Mouse (Mus musculus): ENCODE data around the gene Cyp3a57. TPM values are rescaled to one million over a fixed set of nuclear protein-coding genes. Genes with fewer than 3 reads are reported as not detected.
A peak's percentile ranks its signal among the peaks of the same experiment; 100 is the strongest.
"Not testable (repeated sequence)": the region's sequence is repeated elsewhere in the genome, so short reads cannot be mapped to it uniquely, and the experiment has no call there.

The Cyp3a57 gene
- not detected in 2 replicates for polyA plus RNA-seq (2016; fragmentation: Nextera tagmentation; extraction: Ambion mirVana)

- Histone ChIP-seq H3K27me3 (replicated peaks) (no peaks in the 10 kb centered on the region), H3K4me2 (no peak within 1 kb of the TSS), H3K36me3 (no peaks in the 10 kb centered on the region), H3K4me3 (no peak within 1 kb of the TSS), H3K27ac (no peak within 1 kb of the TSS), H3K9me3 (replicated peaks) (no peaks in the 10 kb centered on the region), H3K9ac (no peak within 1 kb of the TSS), H3K4me1 (no peaks in the 10 kb centered on the region)
- 63% methylated on average over 1 of the region's 1 CpGs for WGBS (ENCODE audit: insufficient replicate concordance)
- no peak for ATAC-seq
These were observed at the start of gene Cyp3a57 for GRCm38 (mm10) chr5:145344941-145345340. Gene Cyp3a57 (plus strand): TSS chr5:145345279.

GRCm38 (mm10) chr5:145300469-145300868 lies 44.6 kb upstream of the Cyp3a57 start:
- H3K36me3 ChIP-seq: no peaks in the 10 kb centered on the region
- H3K4me1 ChIP-seq: no peaks in the 10 kb centered on the region
- no peaks in the 10 kb centered on the region for H3K27me3 ChIP-seq (replicated peaks)
- no peak overlapping the region for H3K27ac ChIP-seq
- no peak for ATAC-seq
- H3K9ac ChIP-seq: no peak overlapping the region
- no peak overlapping the region for H3K4me3 ChIP-seq
- no peak overlapping the region for H3K4me2 ChIP-seq
- H3K9me3 ChIP-seq (replicated peaks): no peaks in the 10 kb centered on the region

- H3K27ac ChIP-seq; H3K36me3 ChIP-seq; H3K9ac ChIP-seq; H3K9me3 ChIP-seq (replicated peaks); H3K4me1 ChIP-seq; ATAC-seq; H3K4me3 ChIP-seq; H3K4me2 ChIP-seq; H3K27me3 ChIP-seq (replicated peaks): not testable (repeated sequence)
- 68% methylated on average over 4 of the region's 4 CpGs for WGBS (ENCODE audit: insufficient replicate concordance)
These were observed 43.3 kb upstream of the Cyp3a57 start for GRCm38 (mm10) chr5:145301796-145302195.

GRCm38 (mm10) chr5:145302424-145302823 lies 42.7 kb upstream of the Cyp3a57 start:
- no peak overlapping the region for H3K4me3 ChIP-seq
- H3K9ac ChIP-seq: no peak overlapping the region
- no peaks in the 10 kb centered on the region for H3K36me3 ChIP-seq
- no peak for ATAC-seq
- H3K4me1 ChIP-seq: no peaks in the 10 kb centered on the region
- no peaks in the 10 kb centered on the region for H3K27me3 ChIP-seq (replicated peaks)
- H3K4me2 ChIP-seq: no peak overlapping the region
- WGBS (ENCODE audit: insufficient replicate concordance): 53% methylated on average over 1 of the region's 1 CpGs
- H3K27ac ChIP-seq: no peak overlapping the region
- no peaks in the 10 kb centered on the region for H3K9me3 ChIP-seq (replicated peaks)

- H3K36me3 ChIP-seq; H3K27ac ChIP-seq; H3K4me3 ChIP-seq; H3K4me2 ChIP-seq; H3K9me3 ChIP-seq (replicated peaks); ATAC-seq; H3K27me3 ChIP-seq (replicated peaks); H3K4me1 ChIP-seq; H3K9ac ChIP-seq: not testable (repeated sequence)
- 72% methylated on average over 4 of the region's 4 CpGs for WGBS (ENCODE audit: insufficient replicate concordance)
These were observed 38.1 kb upstream of the Cyp3a57 start for GRCm38 (mm10) chr5:145306953-145307352.

GRCm38 (mm10) chr5:145307811-145308210 lies 37.3 kb upstream of the Cyp3a57 start:
- not testable (repeated sequence) for ATAC-seq; H3K27me3 ChIP-seq (replicated peaks); H3K27ac ChIP-seq; H3K36me3 ChIP-seq; H3K9me3 ChIP-seq (replicated peaks); H3K4me2 ChIP-seq; H3K4me1 ChIP-seq; H3K4me3 ChIP-seq; H3K9ac ChIP-seq
- 66% methylated on average over 3 of the region's 3 CpGs for WGBS (ENCODE audit: insufficient replicate concordance)

- Histone ChIP-seq H3K4me1 (no peaks in the 10 kb centered on the region), H3K4me2 (no peak overlapping the region), H3K36me3 (no peaks in the 10 kb centered on the region), H3K9me3 (replicated peaks) (0 out of 2 replicates have a peak, but pooled peaks cover 4% of the 10 kb centered on the region), H3K4me3 (no peak overlapping the region), H3K9ac (no peak overlapping the region), H3K27me3 (replicated peaks) (no peaks in the 10 kb centered on the region), H3K27ac (no peak overlapping the region)
- ATAC-seq: peak; percentile 57
These were observed 31.2 kb upstream of the Cyp3a57 start for GRCm38 (mm10) chr5:145313845-145314244.

- Histone ChIP-seq H3K4me3 (no peak overlapping the region), H3K9ac (no peak overlapping the region), H3K36me3 (no peaks in the 10 kb centered on the region), H3K27me3 (replicated peaks) (no peaks in the 10 kb centered on the region), H3K27ac (no peak overlapping the region), H3K4me1 (no peaks in the 10 kb centered on the region), H3K9me3 (replicated peaks) (peaks cover 5% of the 10 kb centered on the region; the same call in 1 of the 2 replicates), H3K4me2 (no peak overlapping the region)
- ATAC-seq: no peak
- WGBS (ENCODE audit: insufficient replicate concordance): 56% methylated on average over 1 of the region's 1 CpGs
These were observed 27.9 kb upstream of the Cyp3a57 start for GRCm38 (mm10) chr5:145317141-145317540.

- H3K9me3 ChIP-seq (replicated peaks); H3K4me1 ChIP-seq; H3K27me3 ChIP-seq (replicated peaks); H3K4me3 ChIP-seq; H3K9ac ChIP-seq; H3K4me2 ChIP-seq; H3K27ac ChIP-seq; ATAC-seq; H3K36me3 ChIP-seq: not testable (repeated sequence)
These were observed 6.3 kb upstream of the Cyp3a57 start for GRCm38 (mm10) chr5:145338756-145339155.

GRCm38 (mm10) chr5:145349697-145350096 lies 4.6 kb downstream of the Cyp3a57 start:
- Histone ChIP-seq H3K36me3 (no peaks in the 10 kb centered on the region), H3K27ac (no peak overlapping the region), H3K9ac (no peak overlapping the region), H3K9me3 (replicated peaks) (no peaks in the 10 kb centered on the region), H3K27me3 (replicated peaks) (no peaks in the 10 kb centered on the region), H3K4me2 (no peak overlapping the region), H3K4me3 (no peak overlapping the region), H3K4me1 (no peaks in the 10 kb centered on the region)
- ATAC-seq: no peak

GRCm38 (mm10) chr5:145353081-145353480 lies 8.0 kb downstream of the Cyp3a57 start:
- Histone ChIP-seq H3K27me3 (replicated peaks) (no peaks in the 10 kb centered on the region), H3K4me1 (no peaks in the 10 kb centered on the region), H3K27ac (no peak overlapping the region), H3K9me3 (replicated peaks) (no peaks in the 10 kb centered on the region), H3K4me3 (no peak overlapping the region), H3K36me3 (no peaks in the 10 kb centered on the region), H3K9ac (no peak overlapping the region), H3K4me2 (no peak overlapping the region)
- 53% methylated on average over 1 of the region's 1 CpGs for WGBS (ENCODE audit: insufficient replicate concordance)
- no peak for ATAC-seq

GRCm38 (mm10) chr5:145415416-145415815 lies 70.3 kb downstream of the Cyp3a57 start:
- H3K4me3 ChIP-seq; ATAC-seq; H3K9ac ChIP-seq; H3K4me2 ChIP-seq; H3K27ac ChIP-seq; H3K4me1 ChIP-seq; H3K36me3 ChIP-seq; H3K27me3 ChIP-seq (replicated peaks): not testable (repeated sequence)
- peaks cover 33% of the 10 kb centered on the region for H3K9me3 ChIP-seq (replicated peaks)
- WGBS (ENCODE audit: insufficient replicate concordance): 66% methylated on average over 9 of the region's 9 CpGs

- Histone ChIP-seq H3K36me3 (no peaks in the 10 kb centered on the region), H3K9me3 (replicated peaks) (peaks cover 14% of the 10 kb centered on the region), H3K9ac (no peak overlapping the region), H3K27ac (no peak overlapping the region), H3K27me3 (replicated peaks) (no peaks in the 10 kb centered on the region), H3K4me3 (no peak overlapping the region), H3K4me1 (no peaks in the 10 kb centered on the region), H3K4me2 (no peak overlapping the region)
- no peak for ATAC-seq
- 52% methylated on average over 1 of the region's 1 CpGs for WGBS (ENCODE audit: insufficient replicate concordance)
These were observed 77.2 kb downstream of the Cyp3a57 start for GRCm38 (mm10) chr5:145422287-145422686.
